Mouse (Mus musculus) brain, adult 2 months (tissue): ENCODE results near the gene Armc7.
"Not testable (repeated sequence)": the region's sequence is repeated elsewhere in the genome, so short reads cannot be mapped to it uniquely, and the experiment has no call there.

Source experiments
- DNase-seq: peaks from one replicate; pipeline ENCODE4 v3.0.0; 2011; ENCODE audit warnings: low read depth, low spot score

The Armc7 gene

DNA sequence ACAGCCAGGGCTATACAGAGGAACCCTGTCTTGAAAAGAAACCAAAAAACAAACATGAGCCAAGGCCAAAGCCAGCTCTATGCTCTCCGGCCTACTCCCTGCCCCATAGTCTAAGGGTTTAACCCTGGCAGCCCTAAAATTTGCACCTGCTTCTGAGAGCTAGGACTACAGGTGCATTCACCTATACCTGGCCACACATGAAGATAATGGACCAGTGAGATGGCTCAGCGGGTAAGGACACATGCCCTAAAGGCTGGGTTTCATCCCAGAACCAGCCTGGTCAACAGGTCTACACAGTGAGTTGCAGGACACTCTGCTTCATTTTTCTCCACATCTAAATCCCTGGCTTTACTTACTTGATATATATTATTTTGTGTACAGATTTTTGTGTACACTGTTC is 46.8 kb downstream of the Armc7 start:
- no peak for DNase-seq

DNA sequence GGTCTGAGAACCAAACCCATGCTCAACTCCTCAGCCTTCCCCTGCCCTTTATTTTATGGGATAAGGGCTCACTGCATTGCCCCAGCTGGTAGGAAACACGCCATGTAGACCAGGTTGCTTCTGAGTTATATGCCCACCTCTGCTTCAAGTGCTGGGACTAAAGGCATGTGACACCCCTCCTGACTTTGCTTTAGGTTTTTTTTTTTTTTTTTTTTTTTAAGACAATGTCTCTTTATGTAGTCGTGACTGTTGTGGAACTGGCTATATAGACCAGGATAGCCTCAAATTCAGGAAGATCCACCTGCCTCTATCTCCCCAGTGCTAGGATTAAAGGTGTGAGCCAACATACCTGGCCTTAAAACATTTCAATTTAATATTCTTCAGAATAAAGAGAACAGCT is 47.2 kb downstream of the Armc7 start:
- DNase-seq: no peak

DNA sequence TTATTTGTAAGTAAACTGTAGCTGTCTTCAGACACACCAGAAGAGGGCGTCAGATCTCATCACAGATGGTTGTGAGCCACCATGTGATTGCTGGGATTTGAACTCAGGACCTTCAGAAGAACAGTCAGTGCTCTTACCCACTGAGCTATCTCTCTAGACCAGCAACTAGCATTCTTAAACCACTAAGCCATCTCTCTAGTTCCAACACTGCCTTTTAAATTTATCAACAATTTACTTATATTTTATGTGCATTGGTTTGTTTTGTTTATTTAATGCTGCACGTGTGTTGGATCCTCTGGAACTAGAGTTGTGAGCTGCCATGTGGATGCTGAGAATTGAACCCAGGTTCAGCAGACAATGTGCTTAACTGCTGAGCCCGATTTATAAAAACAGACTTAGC is 51.0 kb downstream of the Armc7 start:
- not testable (repeated sequence) for DNase-seq

DNA sequence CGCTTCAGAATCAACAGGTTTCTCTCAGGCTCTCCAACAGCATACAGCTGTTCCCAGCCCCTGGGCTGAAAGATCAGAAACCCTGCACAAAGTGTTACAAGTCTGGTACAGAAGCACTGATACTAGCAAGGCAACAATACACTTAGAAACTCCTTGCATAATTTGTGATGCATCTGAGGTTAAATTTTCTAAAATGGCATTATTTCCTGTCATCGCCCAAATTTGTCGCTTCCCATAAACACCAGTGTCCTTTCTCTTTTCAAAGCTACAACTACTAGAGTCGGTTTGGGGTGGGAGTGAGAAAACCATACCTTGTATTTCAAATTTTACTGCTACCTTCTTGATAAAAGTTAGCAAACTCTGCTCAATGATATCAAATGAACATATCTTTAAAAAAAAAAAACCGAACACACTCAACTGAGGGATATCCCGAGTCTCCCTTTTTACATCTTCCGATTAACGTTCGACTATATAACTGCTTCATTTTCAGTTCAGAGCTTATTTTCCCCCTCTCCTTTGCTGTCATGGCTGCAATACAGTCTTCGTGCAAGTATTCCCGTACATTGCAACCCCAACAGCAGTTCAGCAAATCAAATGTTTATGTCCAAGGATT is 59.4 kb downstream of the Armc7 start:
- DNase-seq: no peak

DNA sequence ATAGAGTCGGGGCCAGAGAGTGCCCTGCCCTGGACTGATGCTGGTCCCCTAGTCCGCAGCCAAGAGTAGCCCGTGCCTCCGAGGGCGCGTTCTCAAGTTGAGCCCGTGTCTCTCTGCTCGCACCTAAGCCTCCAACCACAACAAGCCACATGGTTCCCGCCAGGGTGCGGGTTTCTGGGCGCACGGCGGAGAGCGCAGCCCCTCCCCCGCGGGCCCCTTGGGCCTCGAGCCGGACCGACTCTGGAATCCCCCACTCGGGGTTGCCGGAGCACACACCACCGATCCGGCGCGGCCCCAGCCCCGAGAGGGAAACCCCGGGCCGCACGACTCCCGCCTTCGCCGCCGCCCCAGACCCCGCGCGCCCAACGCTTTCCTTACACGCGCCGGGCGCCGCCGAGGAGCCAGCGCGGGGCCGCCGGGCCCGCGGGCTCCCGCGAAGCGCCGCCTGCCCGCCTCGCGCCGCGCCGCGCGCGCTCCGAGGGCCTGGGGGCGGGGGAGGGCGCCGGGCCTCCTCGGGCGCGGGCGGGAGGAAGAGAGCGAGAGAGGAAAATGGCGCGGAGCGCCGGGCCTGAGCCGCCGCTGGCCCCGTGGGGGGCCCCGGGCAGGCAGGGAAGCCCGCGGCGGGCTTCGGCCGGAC is 60.1 kb downstream of the Armc7 start:
- peak; percentile 81 for DNase-seq

DNA sequence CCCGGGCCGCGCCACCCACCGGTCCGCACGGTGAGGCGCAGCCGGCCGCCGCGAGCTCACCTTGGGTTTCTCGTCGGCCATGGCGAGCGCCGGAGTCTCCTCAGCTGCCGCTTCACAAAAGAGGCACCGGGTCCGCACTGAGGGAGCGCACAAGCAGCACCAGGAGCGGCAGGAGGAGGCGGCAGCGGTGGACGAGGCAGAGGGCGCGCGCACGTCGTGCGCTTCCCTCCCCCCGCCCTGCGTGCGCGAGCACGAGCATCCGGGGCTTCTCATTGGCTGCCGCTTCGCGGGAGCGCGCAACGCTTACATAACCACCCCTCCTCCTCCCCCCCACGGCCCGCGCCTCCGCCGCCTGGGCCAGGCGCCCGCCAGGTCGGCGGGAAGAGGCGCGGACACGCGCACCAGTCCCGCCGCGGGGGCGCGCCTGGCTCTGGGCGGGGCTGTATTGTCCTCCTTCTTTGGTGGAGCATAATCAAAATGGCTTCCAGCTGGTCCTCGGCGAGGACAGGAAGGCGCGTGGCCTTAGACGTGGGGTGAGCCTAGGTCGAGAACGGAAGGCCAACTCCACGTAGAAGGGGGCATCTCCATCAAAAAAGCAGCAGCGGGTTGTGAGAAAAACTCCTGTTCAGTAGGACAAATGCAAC is 60.7 kb downstream of the Armc7 start, which contains the start of gene Sumo2:
TSS of gene Sumo2 (minus strand) at position 239 of the 644 bp plus-strand sequence.
- DNase-seq: peak; percentile 97

DNA sequence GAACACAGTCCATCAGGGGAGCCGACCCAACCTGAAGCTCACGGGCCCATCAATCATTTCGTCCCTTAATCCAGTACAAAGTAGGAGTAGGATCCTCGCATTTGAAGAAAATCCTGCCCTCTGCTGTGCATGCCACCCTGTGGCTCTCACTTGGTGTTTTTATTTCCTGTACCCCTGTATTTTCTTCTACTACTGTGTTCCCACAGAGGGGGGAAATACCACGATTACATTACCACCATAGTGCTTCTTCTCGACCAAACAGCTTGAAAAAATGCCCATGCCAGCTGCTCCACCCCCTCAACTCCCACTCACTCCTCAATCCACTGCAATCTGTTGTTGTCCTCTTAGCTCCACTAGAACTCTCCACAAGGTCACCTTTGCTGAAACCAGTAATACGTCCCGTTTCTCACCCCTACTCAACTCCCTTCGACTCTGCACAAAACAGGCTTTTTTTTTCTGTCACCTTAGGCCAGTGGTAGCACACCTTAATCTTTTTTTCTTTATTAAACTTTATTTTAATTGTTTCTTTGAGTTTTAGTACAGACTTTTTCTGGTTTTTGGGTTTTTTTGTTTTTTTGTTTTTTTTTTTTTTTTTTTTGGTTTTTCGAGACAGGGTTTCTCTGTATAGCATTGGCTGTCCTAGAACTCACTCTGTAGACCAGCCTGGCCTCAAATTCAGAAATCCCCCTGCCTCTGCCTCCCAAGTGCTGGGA is 61.5 kb downstream of the Armc7 start:
- peak; percentile 63 for DNase-seq

DNA sequence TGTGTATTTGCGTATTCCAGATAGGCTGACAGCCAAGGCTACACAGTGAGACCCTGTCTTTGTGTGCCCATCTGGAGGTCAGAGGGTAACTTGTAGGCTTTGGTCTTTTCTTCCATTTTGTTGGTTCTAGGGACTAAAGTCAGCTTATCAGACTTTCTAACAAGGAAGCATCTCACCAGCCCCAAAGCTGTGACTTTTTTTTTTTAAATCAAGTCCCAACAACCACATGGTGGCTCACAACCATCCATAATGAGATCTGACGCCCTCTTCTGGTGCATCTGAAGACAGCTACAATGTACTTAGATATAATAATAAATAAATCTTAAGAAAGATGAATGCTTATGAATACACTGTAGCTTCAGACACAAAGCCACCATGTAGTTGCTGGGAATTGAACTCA is 62.6 kb downstream of the Armc7 start:
- DNase-seq: no peak
